Mouse (Mus musculus): ENCODE results near the gene Capn1. TPM values are rescaled to one million over a fixed set of nuclear protein-coding genes. Genes with fewer than 3 reads are reported as not detected.
"Not testable (repeated sequence)": the region's sequence is repeated elsewhere in the genome, so short reads cannot be mapped to it uniquely, and the experiment has no call there.

The Capn1 gene
- 10 to 100 TPM; 27.4 to 29.1 TPM for total RNA-seq (2021)

DNA sequence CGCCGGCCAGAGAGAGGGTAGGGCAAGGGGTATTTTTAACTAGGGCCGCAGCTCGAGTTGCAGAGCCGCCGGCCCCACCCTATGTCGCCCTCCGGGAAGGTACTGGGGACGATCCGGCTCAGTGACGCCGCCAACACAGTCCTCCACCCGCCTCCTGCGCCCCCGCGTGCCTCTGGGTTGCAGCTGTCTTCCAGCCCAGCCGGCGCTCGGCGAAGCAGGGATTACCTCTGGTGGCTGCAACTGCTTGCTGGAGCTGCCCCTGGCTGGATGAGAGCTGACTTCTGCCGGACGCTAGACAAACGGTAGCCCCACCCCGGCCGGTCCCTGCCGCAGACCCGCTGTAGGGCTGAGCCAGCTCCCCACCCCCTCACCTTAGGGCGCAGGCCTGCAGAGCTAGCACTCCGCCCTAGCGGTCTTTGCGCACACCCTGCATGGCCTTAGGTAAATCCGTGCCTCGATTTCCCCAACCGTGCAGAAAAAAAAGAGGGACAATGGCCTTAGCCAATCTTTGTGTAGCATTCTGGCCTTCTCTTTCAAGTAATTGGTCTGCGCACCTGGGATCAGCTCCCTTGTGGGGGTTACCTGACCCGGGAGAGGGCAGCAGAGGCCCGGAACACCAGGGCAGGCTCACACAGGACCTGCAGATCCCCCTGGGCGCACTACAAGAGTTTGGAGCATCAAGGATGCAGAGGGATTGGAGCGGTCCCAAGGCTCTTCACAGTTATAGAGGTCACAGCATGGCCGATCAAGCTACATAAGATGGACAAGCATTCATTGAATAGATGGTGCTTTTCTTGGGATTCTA is at the start of gene Capn1:
Gene Capn1 (minus strand): TSS at position 387 of the 805 bp plus-strand sequence.
- peak; percentile 81 for DNase-seq

DNA sequence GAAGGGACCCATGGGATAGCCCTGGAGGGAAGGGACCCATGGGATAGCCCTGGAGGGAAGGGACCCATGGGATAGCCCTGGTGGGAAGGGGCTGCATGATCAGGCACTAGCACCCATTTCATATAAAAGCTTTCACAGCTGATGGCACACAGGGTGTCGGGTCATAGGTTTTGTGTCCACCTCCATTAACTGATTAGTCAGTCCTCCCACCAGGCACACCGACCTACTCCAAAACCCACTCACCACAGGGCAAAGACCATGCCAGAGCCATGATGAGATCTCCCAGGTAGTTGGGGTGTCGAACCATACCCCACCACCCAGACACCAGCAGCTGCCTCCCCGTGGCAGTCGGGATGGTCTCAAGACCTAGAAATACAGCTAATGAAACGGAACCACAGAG is 47.4 kb upstream of the Capn1 start:
- no peak for DNase-seq

DNA sequence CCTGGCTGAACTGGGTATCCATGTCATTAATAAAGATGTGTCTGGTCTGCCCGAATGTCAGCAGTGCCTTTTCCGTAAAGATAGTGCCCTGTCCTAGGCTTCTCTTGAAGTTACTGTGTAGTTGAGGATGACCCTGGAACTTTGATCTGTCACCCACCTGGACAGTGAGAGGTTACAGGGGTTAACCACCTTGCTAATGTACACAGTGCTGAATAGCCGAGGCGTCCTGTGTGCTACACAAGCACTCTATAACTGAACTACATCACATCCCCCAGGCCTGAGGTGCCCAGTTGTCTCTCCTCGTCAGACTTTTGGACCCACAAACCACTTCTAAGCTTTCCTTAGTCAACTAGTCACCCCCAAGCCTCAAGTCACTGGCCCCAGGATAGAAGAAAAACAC is 46.7 kb upstream of the Capn1 start:
- DNase-seq: no peak

DNA sequence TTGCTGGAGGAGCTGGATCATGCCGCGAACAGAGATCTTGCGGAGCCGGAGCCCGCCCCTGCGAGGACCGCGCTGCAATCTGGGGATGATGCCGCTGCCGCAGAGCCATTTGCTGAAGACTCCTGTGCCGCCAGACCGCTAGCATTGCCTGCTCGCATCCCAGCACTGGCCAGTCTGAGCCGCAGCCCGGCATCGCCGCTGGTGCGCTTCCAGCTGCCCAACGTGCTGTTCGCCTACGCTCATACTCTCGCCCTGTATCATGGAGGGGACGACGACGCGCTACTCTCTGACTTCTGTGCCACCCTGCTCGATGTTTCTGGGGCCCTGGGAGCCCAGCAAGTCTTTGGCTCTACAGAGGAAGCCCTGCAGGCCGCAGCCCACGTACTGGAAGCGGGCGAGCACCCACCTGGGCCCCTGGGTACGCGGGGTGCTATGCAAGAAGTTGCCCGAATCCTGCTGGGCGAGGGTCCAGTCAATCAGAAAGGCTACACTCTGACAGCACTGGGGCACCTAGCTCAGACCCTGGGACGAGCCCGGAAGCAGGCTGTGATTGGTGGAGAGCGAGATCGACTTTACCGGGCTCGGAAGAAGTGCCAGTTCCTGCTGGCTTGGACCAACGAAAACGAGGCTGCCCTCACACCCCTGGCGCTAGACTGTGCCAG is 46.1 kb upstream of the Capn1 start:
- peak; percentile 49 for DNase-seq

DNA sequence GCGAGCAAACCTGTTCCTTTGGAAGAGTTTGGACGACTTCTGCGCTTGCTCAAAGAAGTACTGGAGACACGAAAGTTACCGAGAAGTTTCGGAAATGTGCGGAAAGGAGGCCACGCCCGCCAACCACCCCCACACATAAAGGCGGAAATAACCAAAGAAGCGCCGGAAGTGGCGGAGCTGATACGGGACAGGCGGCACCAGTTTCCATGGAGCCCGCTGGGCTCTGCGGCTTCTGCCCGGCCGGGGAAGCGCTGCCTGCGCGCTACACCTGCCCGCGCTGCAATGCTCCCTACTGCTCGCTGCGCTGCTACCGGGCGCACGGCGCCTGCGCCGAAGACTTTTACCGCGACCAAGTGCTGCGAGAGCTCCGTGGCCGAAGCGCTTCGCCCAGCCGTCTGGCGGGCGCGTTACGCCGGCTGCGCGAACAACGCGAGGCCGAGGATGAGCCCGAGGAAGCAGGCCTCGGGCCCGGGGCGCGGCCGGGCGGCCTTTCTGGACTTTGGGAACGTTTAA is 45.4 kb upstream of the Capn1 start, which contains the start of gene Znhit2:
Gene Znhit2 (plus strand): TSS at position 172 of the 513 bp plus-strand sequence.
- DNase-seq: peak; percentile 94

DNA sequence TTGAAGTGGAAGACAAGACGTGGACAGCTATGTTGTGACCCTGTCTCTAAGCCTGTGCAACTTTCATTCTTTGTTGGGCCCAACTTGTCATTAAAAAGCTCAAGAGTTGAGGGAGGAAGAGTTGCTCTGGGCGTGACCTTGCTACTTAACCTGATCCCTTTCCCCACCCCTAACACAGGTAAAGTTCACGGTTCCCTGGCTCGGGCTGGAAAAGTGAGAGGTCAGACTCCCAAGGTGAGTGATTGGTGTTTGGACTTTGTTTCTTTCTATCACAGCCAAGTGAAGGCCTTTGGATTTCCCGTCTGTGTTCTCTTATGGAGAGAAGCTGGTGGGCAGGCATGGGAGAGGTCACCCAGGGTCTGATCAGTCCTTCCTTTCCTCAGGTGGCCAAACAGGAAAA is 43.3 kb upstream of the Capn1 start:
- no peak for DNase-seq

DNA sequence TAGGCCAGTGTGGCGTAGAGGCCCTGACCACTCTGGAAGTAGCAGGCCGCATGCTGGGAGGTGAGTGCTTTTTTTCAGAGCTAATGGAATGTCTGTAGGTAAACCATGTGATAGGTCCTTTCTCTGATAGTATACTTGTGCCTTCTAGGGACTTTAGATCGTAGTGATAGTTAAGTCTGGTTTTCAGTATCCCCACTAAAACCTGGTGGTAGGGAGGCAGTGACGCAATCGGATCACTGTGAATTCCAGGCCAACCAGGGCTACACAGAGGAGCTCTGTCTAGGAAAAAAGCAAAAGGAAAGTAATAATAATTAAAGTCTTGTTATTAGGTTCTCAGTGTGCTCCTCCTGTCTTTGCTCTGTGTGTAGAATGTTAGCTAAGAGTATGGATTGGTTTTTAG is 42.8 kb upstream of the Capn1 start:
- no peak for DNase-seq

DNA sequence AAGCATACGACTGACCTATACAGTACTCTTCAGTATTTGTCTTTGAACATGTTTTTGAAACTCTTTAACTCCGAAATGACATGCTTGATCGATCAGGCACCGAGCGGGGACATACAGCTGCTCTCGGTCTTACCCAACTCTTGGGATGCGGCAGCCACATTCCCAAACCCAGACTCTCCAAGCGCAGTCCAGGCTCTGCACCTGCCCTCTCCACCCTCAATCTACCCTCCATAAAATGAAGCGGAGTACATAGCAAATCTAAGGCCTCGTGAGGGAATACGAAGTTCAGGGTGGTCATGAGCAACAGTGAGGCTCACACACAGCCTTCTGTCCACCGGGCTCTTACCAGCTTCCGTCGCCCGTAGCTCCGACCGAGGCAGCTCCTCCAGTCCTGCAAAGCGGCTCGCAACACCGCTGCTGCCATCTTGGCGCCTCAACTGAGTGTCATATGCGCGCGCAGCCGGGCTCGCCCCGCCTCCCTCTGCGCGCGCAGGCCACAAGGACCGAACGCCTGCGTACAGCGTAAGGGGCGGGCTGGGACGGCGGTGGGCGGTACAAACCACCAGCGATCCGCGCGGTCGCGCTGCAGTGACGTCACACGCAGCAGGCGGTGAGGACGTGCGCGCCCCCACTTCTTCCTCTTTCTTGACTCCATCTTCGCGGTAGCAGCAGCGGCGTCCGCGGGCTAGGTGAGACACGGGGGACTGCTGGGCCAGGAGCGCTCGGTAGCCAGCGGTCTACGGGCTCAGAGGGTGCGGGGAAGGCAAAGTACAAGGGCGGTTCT is 41.8 kb upstream of the Capn1 start, which contains the start of the genes Mrpl49 and Fau:
Gene Mrpl49 (minus strand): TSS at position 473 of the 784 bp plus-strand sequence.
Gene Fau (plus strand): TSS at position 532 of the 784 bp plus-strand sequence.
- DNase-seq: peak; percentile 99

DNA sequence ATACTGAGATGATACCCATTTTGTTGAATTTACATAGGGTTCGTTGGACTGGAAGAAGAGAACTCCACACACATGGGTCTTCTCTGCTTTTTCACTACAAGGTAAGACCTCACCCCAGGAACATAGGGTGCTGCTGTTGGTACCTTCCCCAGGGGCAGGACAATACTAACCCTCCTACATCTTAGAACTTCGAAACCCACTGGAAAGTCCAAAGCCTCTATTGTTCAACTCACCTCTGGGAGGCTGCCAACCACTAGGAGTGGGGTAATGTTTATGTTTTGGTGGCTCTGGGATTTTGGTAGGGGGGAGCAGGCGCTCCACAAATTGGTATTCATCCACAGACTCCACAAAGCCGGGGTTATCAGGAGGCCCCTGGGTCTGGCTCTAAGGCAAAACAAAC is 41.0 kb upstream of the Capn1 start:
- DNase-seq: no peak

DNA sequence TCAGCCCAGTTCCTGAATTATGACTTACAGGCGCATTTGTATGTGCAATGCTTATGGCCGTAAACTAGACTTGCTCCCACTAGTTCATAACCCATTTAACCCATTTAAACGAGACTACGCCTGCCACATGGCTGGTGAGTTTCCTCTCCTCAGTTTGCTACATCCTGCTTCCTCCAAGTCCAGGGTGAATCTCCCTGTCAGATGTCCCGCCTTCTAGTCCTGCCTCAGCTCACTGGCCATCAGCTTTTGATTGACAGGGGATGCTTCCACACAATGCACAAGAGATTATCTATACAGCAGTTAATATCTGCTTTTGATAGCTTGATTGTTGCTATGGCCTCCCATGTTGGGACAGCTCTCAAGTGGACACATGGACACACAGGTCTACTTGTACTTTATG is 38.6 kb upstream of the Capn1 start:
- no peak for DNase-seq

DNA sequence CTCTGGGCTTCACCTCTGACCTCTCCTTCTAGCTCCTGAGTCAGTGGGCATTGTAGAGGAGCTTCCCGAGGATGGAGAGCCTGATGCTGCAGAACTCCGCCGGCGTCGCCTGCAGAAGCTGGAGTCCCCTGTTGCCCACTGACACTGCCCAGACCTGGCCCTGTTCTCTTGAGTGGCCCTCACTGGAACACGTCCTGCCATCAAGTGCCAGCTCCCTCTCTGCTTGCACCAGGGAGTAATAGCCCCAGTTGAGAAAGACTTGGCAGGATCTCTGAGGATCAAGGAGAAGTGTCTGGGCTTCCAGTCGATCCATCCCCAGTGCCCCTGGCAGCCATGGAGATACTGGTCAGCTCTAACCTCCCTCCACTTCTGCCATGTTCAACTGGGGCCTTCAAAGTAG is 36.8 kb upstream of the Capn1 start:
- DNase-seq: no peak

DNA sequence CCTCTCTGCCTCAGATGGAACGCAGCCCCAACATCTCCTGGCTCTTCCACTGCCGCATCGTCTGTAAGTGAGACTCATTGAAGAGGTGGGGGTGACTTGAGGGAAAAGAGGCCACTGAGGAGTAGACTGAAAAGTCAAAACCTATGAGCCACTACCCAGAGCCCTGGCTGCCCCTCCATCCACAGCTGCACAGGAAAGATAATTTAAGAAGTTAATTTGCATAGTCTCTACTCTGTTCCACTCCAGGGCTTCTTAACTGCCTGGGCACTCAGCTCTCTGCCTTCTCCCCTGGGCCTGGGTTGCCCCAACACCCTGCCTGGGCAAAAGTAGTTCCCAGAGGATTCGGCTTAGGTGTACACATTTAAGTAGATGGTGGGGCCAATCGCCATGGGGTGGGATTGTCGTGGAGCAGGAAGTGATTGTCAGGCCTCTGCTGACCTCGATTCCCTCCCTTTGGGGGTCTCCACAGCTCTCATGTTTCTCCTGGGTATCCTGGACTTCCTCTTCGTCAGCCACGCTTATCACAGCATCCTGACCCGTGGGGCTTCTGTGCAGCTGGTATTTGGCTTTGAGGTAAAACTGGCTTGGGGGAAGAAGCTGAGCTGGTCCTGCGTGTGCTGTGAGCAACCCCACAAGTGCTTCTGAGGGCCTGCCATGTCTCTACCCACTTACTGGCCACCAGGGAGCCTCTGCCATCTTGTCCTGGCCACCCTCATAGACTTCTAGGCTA is 33.1 kb upstream of the Capn1 start:
- DNase-seq: no peak

DNA sequence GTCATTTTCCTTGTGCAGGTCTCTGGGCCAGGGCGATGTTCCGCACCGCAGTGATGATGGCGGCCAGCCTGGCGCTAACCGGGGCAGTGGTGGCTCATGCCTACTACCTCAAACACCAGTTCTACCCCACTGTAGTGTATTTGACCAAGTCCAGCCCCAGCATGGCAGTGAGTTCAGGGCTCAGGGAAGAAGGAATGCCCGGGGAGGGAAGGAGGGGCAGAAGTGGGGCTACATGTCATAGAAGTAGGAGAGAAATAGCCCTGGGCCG is 32.1 kb upstream of the Capn1 start:
- no peak for DNase-seq

DNA sequence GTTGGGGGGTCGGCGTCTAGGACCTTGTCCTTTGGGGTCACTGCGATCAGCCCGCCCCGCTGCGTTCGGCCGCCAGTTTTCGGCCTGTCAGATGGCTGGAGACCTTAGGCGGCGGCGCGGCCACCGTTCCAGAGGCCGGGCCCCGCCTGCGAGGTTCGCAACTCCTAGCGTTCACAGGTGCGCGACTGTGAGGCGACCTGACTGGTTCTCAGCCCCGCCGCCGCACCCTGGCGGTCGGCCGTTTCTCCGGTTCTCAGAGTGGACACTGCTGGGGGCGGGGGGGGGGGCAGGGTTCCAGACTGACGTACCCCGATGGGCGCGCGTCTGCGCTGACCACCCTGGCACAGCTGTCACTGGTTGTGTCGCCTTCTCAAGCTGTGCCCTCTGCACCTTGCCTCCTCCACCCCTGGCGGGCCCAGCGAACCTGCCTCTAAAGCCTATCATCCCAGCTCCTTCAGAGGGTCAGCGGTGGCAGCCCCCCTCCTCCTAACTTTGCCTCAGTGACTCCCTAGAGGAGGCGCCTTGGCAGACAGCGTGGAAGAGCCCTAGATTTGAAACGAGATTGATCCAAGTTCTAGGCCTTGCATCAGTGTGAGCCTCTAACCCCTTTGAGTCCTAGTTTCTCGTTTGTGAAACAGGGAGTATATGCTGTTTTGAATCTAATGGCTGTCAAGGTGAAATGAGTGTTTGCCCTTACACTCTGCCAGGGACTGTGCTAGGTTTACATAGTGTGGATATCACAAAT is 31.6 kb upstream of the Capn1 start:
- no peak for DNase-seq

DNA sequence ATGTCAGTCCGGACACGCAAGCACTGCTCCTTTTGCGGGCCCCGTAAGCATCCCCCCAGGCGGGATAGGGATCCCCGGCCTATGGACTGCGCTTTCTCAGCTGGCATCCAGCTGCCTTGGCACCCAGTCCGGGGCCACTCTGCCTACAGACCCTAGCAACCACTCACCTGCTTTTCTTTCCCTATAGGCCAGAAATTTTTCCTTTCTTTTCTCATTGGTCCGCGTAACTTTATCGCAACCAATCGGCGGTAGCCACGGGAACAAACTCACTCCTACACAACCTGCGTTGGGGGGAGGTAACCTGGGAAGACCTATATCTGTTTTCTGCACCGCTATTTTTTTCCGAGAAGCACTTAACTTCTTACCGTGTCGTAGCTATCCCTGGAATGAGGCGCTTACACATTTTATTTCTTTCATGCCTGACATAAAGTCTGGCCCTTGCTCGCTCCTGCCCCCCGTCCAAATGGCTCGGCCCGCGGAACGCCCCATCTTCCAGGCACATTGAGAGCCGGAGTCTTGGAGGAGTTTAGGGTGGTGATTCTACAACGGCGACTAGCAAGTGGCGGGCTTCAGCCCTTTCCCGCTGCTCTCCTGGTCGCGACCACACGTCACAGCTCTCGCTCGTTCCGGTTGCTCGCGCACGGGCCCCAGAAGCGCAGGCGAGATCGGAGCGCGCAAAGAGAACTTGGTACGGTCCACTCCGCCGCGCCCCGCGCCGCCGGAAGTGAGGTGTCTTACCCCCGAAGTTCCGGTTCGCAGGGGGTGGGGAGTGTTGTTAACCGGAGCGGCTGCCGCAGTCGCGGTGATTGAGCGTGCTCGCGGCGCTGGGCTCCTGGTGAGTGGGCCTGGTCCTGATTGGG is 30.8 kb upstream of the Capn1 start, which contains the start of gene Syvn1:
Gene Syvn1 (plus strand): TSS at position 283 of the 860 bp plus-strand sequence.
- DNase-seq: peak; percentile 89

DNA sequence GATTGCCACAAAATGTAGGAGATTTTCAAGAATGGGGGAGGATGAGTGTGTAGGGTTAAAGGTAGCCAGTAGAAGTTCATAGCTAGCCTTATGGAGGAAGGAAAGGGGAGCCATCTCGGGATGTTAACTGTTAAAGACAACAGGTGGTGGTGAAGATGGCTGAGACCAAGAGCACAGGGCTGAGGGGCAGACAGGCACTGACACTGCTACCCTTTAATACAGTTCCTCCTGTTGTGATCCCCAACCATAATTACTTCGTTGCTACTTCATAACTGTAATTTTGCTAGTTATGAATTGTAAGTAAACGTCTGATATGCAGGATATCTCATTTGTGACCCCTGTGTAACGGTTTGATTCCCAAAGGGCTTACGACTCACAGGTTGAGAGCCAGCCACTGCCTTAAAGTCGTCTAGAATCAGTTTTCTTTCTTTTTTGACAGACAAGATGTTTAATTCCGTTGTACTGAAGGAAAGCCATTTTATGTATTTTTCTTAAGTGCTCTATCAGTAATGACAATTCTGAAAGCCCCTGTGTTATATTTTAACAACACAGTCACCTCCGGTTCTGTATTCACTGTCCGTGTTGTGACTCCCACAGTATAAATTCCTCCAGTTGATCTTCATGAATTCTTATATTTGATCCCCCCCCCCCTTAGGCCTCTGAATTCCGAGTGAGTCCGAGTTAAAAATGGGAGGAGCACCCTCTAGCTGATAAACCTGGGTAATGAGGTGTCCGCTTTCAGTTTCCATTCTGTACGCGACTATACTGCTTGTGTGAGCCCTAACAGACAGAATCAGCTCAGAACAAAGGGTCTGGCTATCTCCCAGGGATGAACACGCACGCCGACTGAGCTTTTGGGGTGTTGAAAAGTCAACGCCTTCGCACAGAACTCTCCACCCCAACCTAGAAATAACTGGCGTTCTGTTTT is 29.9 kb upstream of the Capn1 start:
- no peak for DNase-seq

DNA sequence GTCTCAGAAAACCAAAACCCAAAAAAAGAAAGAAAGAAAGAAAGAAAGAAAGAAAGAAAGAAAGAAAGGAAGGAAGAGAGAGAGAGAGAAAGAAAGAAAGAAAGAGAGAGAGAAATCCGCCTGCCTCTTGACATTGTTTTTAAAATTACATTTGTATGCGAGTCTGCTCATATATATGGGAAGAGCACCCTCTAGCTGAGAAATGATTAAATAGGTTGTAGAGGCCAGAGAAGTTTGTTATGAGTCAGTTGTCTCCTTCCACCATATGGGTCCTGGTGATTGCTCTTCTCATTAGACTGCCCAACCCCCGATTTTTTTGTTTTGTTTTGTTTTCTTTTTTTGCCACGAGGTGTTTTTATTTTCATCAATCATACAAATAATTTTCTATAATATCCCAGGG is 28.4 kb upstream of the Capn1 start:
- not testable (repeated sequence) for DNase-seq

DNA sequence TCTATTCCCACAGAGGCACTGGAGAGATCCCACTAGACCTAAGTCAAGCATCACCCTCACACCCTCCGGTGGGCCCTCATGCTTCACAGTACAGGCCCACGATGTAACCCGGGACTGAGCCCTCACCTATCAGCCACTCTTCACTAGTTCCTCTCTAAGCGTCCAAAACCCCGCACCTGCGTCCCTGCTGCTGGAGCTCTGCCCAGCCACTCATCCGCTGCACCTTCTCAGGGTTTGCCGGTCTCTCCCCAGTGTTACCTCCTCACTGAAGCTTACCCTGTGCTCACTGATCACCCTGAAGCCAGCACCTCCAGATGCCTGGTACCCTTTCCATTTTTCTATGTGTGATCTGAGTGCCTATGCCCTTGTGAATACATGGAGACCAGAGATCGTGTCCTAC is 26.6 kb upstream of the Capn1 start:
- DNase-seq: no peak

DNA sequence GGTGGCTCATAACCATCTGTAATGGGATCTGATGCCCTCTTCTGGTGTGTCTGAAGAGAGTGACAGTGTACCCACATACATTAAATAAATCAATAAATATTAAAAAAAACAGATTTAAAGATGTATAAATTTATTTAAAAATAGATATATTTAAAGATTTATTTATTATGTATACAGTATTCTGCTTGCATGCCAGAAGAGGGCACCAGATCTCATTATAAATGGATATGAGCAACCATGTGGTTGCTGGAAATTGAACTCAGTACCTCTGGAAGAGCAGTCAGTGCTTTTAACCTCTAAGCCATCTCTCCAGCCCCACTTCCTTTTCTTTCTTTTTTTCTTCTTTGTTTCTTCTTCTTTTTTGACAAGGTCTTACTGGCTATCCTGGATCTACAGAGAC is 24.3 kb upstream of the Capn1 start:
- no peak for DNase-seq
